Mouse (Mus musculus): ENCODE results near the gene Gm20916. TPM values are rescaled to one million over a fixed set of nuclear protein-coding genes. Genes with fewer than 3 reads are reported as not detected.

The Gm20916 gene
- not detected in 2 replicates for polyA plus RNA-seq (2021; fragmentation: Nextera tagmentation)
- long read RNA-seq, experiment 1, result 0 reads
- long read RNA-seq, experiment 2, result 0 reads

GRCm38 (mm10) chrY:79319265-79319664 is at the start of gene Gm20916:
TSS of gene Gm20916 (plus strand) at chrY:79319565.

Other genes starting within 250 kb of the Gm20916 start
- not detected in 2 replicates for gene Gm20917, start 168.4 kb upstream of the Gm20916 start, polyA plus RNA-seq (2021; fragmentation: Nextera tagmentation)